Mouse (Mus musculus): ENCODE results near the gene Panx3. TPM values are rescaled to one million over a fixed set of nuclear protein-coding genes. Genes with fewer than 3 reads are reported as not detected.

The Panx3 gene
- total RNA-seq, 2 experiments from 2014 or later = not detected

GRCm38 (mm10) chr9:37632305-37632704, 36.7 kb downstream of the Panx3 start:
- no peak for DNase-seq

- DNase-seq = no peak
These were observed 39.1 kb downstream of the Panx3 start for GRCm38 (mm10) chr9:37629941-37630340.

GRCm38 (mm10) chr9:37628581-37628980, 40.5 kb downstream of the Panx3 start:
- DNase-seq = no peak

- DNase-seq = no peak
These were observed 41.8 kb downstream of the Panx3 start for GRCm38 (mm10) chr9:37627263-37627662.

- peak; percentile 29 for DNase-seq
These were observed 42.9 kb downstream of the Panx3 start for GRCm38 (mm10) chr9:37626103-37626567.

- peak; percentile 29 for DNase-seq
These were observed 43.4 kb downstream of the Panx3 start for GRCm38 (mm10) chr9:37625641-37626040.

- DNase-seq = no peak
These were observed 43.9 kb downstream of the Panx3 start for GRCm38 (mm10) chr9:37625129-37625528.

GRCm38 (mm10) chr9:37624502-37624901, 44.5 kb downstream of the Panx3 start:
- no peak for DNase-seq

GRCm38 (mm10) chr9:37623981-37624380, 45.1 kb downstream of the Panx3 start:
- no peak for DNase-seq

GRCm38 (mm10) chr9:37621290-37621689, 47.7 kb downstream of the Panx3 start:
- DNase-seq = no peak

GRCm38 (mm10) chr9:37616770-37617169, 52.3 kb downstream of the Panx3 start:
- DNase-seq = peak; percentile 43

GRCm38 (mm10) chr9:37615220-37615619, 53.8 kb downstream of the Panx3 start:
- no peak for DNase-seq

- DNase-seq = no peak
These were observed 54.7 kb downstream of the Panx3 start for GRCm38 (mm10) chr9:37614316-37614715.

- no peak for DNase-seq
These were observed 55.1 kb downstream of the Panx3 start for GRCm38 (mm10) chr9:37613911-37614280.

- DNase-seq = peak; percentile 92
These were observed 55.7 kb downstream of the Panx3 start, which contains the start of gene Spa17 for GRCm38 (mm10) chr9:37613182-37613910. TSS of gene Spa17 (minus strand) at chr9:37613722.

Other genes starting within 250 kb of the Panx3 start
- gene Robo3, start 236.0 kb downstream of the Panx3 start, total RNA-seq (2021) = under 1 TPM in 1 of 2 experiments, not detected in 1; 0.05 TPM
- 10 to 100 TPM; 15.2 to 20.6 TPM for gene Msantd2, start 179.9 kb downstream of the Panx3 start, total RNA-seq (2021)
- 10 to 100 TPM; 88.8 to 91.3 TPM for gene Esam, start 141.2 kb downstream of the Panx3 start, total RNA-seq (2021)
- gene Vsig2, start 130.0 kb downstream of the Panx3 start, total RNA-seq (2021) = 1 to 10 TPM; 6.4 to 7.9 TPM
- 1 to 10 TPM; 2.0 to 3.1 TPM for gene Nrgn, start 116.3 kb downstream of the Panx3 start, total RNA-seq (2021)
- 1 to 10 TPM; 6.5 to 6.6 TPM for gene Siae, start 113.5 kb downstream of the Panx3 start, total RNA-seq (2021)
- gene Spa17, start 55.5 kb downstream of the Panx3 start, total RNA-seq (2021) = 1 to 10 TPM; 2.4 to 4.5 TPM
- gene Tbrg1, start 11.9 kb downstream of the Panx3 start, total RNA-seq (2021) = 10 to 100 TPM; 60.8 to 61.8 TPM
- not detected for gene Olfr160, start 47.0 kb upstream of the Panx3 start, total RNA-seq (2021)
- not detected for gene Olfr874, start 75.9 kb upstream of the Panx3 start, total RNA-seq (2021)
- not detected for gene Olfr875, start 102.6 kb upstream of the Panx3 start, total RNA-seq (2021)
- not detected for gene Olfr876, start 133.8 kb upstream of the Panx3 start, total RNA-seq (2021)
- not detected for gene Olfr877, start 185.0 kb upstream of the Panx3 start, total RNA-seq (2021)
- gene Olfr145, start 227.5 kb upstream of the Panx3 start, total RNA-seq (2021) = not detected
- gene Olfr878, start 248.6 kb upstream of the Panx3 start, total RNA-seq (2021) = not detected

All from heart, postnatal 4 days (tissue).